Mouse (Mus musculus) bone marrow, adult 2 months (tissue): Measurements from ENCODE around the gene Fam104a.

Experiments used
- CTCF ChIP-seq: fragments of 200-500 bp; IDR thresholded peaks from 2 replicates; pipeline ENCODE4 v1.5.1; 2011; ENCODE audit warnings: low read length, control low read depth; ENCODE audit not compliant: control insufficient read depth, insufficient read depth
- POLR2A ChIP-seq: fragments of 200-500 bp; IDR thresholded peaks from 2 replicates; pipeline ENCODE4 v1.6.1; 2011; ENCODE audit warnings: low read depth, mild to moderate bottlenecking, control low read depth, low read length, borderline replicate concordance; ENCODE audit not compliant: control insufficient read depth

DNA sequence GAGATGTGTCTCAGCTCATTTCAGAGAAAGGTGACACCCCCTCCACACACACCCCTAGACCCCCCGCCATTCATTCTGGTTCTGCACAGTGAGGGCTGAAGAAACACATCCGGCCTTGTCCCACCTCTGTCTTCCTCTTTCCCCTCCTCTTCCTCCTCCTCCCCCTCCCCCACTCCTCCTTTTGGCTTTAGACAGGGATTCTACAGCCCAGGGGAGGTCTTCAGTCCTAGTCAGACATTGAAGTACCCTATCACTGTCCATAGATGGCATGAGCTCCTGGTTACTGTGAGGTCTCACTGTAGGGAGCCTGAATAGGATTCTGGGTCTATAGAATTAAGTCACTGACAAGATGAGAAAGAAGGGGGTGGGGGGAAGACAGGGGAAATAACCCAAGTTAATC is 63.0 kb downstream of the Fam104a start:
- TF ChIP-seq CTCF (no peak), POLR2A (no peak)
